Mouse (Mus musculus) spleen, postnatal 10 days (tissue): ENCODE data around the gene Vash2.
A peak's percentile ranks its signal among the peaks of the same experiment; 100 is the strongest.
"Not testable (repeated sequence)": the region's sequence is repeated elsewhere in the genome, so short reads cannot be mapped to it uniquely, and the experiment has no call there.

Experiments
- DNase-seq, 2 experiments: peaks; one replicate each; pipeline ENCODE4 v3.0.0; 2021 to 2022; ENCODE audit warnings: low spot score in 2 of 2

Vash2 gene

GRCm38 (mm10) chr1:190979100-190979563 is at the start of gene Vash2:
Gene Vash2, minus strand, starts transcription at chr1:190979296.
- peak; percentile 11 to 48 for DNase-seq

GRCm38 (mm10) chr1:191026021-191026713 is 47.1 kb upstream of the Vash2 start, which contains the start of gene Flvcr1:
Gene Flvcr1, minus strand, starts transcription at chr1:191026158.
- peak; percentile 92 to 99 for DNase-seq

GRCm38 (mm10) chr1:191025016-191026012 is 46.2 kb upstream of the Vash2 start:
- DNase-seq, result peak in 1 of 2 experiments; percentile 62

GRCm38 (mm10) chr1:191023806-191024205 is 44.7 kb upstream of the Vash2 start:
- not testable (repeated sequence) for DNase-seq

- no peak for DNase-seq
Measured at GRCm38 (mm10) chr1:191023140-191023539, 44.0 kb upstream of the Vash2 start.

GRCm38 (mm10) chr1:191021016-191021415 is 41.9 kb upstream of the Vash2 start:
- DNase-seq, result no peak

- no peak for DNase-seq
Measured at GRCm38 (mm10) chr1:191020217-191020924, 41.3 kb upstream of the Vash2 start.

GRCm38 (mm10) chr1:191019803-191020202 is 40.7 kb upstream of the Vash2 start:
- DNase-seq, result no peak

- no peak for DNase-seq
Measured at GRCm38 (mm10) chr1:191014271-191014670, 35.2 kb upstream of the Vash2 start.

- peak in 1 of 2 experiments; percentile 32 for DNase-seq
Measured at GRCm38 (mm10) chr1:191008707-191009106, 29.6 kb upstream of the Vash2 start.

- peak in 1 of 2 experiments; percentile 36 for DNase-seq
Measured at GRCm38 (mm10) chr1:191002201-191002600, 23.1 kb upstream of the Vash2 start.

- no peak for DNase-seq
Measured at GRCm38 (mm10) chr1:191000686-191001085, 21.6 kb upstream of the Vash2 start.

GRCm38 (mm10) chr1:190998027-190998426 is 18.9 kb upstream of the Vash2 start:
- DNase-seq, result no peak

- no peak for DNase-seq
Measured at GRCm38 (mm10) chr1:190996346-190996877, 17.3 kb upstream of the Vash2 start.

- DNase-seq, result peak in 1 of 2 experiments; percentile 38
Measured at GRCm38 (mm10) chr1:190995548-190995947, 16.5 kb upstream of the Vash2 start.

- no peak for DNase-seq
Measured at GRCm38 (mm10) chr1:190989437-190990082, 10.5 kb upstream of the Vash2 start.

GRCm38 (mm10) chr1:190981412-190981811 is 2.3 kb upstream of the Vash2 start:
- no peak for DNase-seq

- no peak for DNase-seq
Measured at GRCm38 (mm10) chr1:190980470-190980869, 1.4 kb upstream of the Vash2 start.

- peak; percentile 9 to 19 for DNase-seq
Measured at GRCm38 (mm10) chr1:190978511-190979073, 504 bp downstream of the Vash2 start.

- no peak for DNase-seq
Measured at GRCm38 (mm10) chr1:190978001-190978400, 1.1 kb downstream of the Vash2 start.
